Mouse (Mus musculus) spleen, adult 2 months (tissue): ENCODE measurements around the gene Sstr5. TPM values are rescaled to one million over a fixed set of nuclear protein-coding genes. Genes with fewer than 3 reads are reported as not detected.

Experiments used
- DNase-seq, 2 experiments: peaks; one replicate each; pipeline versions ENCODE4 v3.0.0 to v3.0.0-alpha.2; 2012 to 2021; ENCODE audit warnings: low spot score in 2 of 2, low read depth in 1 of 2
- H3K27ac ChIP-seq: fragments of 200-500 bp; 2 replicates; pipeline ENCODE4 v1.5.1; 2012; ENCODE audit warnings: low read length, inconsistent platforms; ENCODE audit not compliant: insufficient read depth
- H3K27me3 ChIP-seq: fragments of 200-500 bp; 2 replicates; pipeline ENCODE4 v1.6.1; 2012; ENCODE audit warnings: mild to moderate bottlenecking, moderate library complexity, low read length, inconsistent platforms; ENCODE audit not compliant: control insufficient read depth, insufficient read depth
- H3K36me3 ChIP-seq: fragments of 200-500 bp; 2 replicates; pipeline ENCODE4 v1.6.1; 2012; ENCODE audit warnings: mild to moderate bottlenecking, low read length, inconsistent platforms; ENCODE audit not compliant: control insufficient read depth, insufficient read depth
- H3K4me1 ChIP-seq: fragments of 200-500 bp; 2 replicates; pipeline ENCODE4 v1.6.1; 2011; ENCODE audit warnings: inconsistent platforms; ENCODE audit not compliant: control insufficient read depth, insufficient read depth, insufficient read length
- H3K4me3 ChIP-seq: fragments of 200-500 bp; 2 replicates; pipeline ENCODE4 v1.5.1; 2011; ENCODE audit warnings: mild to moderate bottlenecking, inconsistent platforms; ENCODE audit not compliant: insufficient read depth, insufficient read length; ENCODE audit errors: extremely low read depth
- CTCF ChIP-seq: fragments of 200-500 bp; IDR thresholded peaks from 2 replicates; pipeline ENCODE4 v1.5.1; 2011; ENCODE audit warnings: mild to moderate bottlenecking, inconsistent platforms; ENCODE audit not compliant: insufficient read depth, insufficient read length, insufficient replicate concordance; ENCODE audit errors: extremely low read depth
- POLR2A ChIP-seq: fragments of 200-500 bp; IDR thresholded peaks from 2 replicates; pipeline ENCODE4 v1.6.1; 2011; ENCODE audit warnings: low read depth, low read length, inconsistent platforms
- whole genome bisulfite sequencing: fragments of 180-500 bp; shearing (Covaris S2); methylation state at CpG from one replicate; pipeline ENCODE4 v1.1.7; 2018; 5-methylcytosine and 5-hydroxymethylcytosine counted together
- polyA plus RNA-seq: library from polyadenylated mRNA; depleted of rRNA; stranded (reverse); fragments of >200 nt; gene quantifications from 2 replicates; pipeline ENCODE4 v1.2.3, GENCODE M21; 2012

The Sstr5 gene
- polyA plus RNA-seq, 1 experiment, result not detected

GRCm38 (mm10) chr17:25464091-25464490, 33.0 kb downstream of the Sstr5 start:
- DNase-seq, result no peak
- no peak overlapping the region for H3K27ac ChIP-seq
- TF ChIP-seq POLR2A, result no peak
- TF ChIP-seq CTCF, result no peak
- 77% methylated on average over 4 of the region's 4 CpGs for WGBS
- H3K4me3 ChIP-seq, result no peak overlapping the region
- no peaks in the 10 kb centered on the region for H3K4me1 ChIP-seq
- H3K27me3 ChIP-seq, result no peaks in the 10 kb centered on the region
- H3K36me3 ChIP-seq, result no peaks in the 10 kb centered on the region

- H3K27me3 ChIP-seq, result no peaks in the 10 kb centered on the region
- DNase-seq, result no peak
- TF ChIP-seq CTCF (no peak), POLR2A (no peak)
- no peaks in the 10 kb centered on the region for H3K4me1 ChIP-seq
- H3K36me3 ChIP-seq, result no peaks in the 10 kb centered on the region
- H3K27ac ChIP-seq, result no peak overlapping the region
- WGBS, result 75% methylated on average over 4 of the region's 4 CpGs
- H3K4me3 ChIP-seq, result no peak overlapping the region
Measured at GRCm38 (mm10) chr17:25463326-25463945, 33.7 kb downstream of the Sstr5 start.

GRCm38 (mm10) chr17:25462236-25462875, 34.7 kb downstream of the Sstr5 start:
- no peak overlapping the region for H3K4me3 ChIP-seq
- H3K27ac ChIP-seq, result no peak overlapping the region
- no peaks in the 10 kb centered on the region for H3K27me3 ChIP-seq
- 34% methylated on average over 9 of the region's 9 CpGs for WGBS
- no peak for DNase-seq
- no peaks in the 10 kb centered on the region for H3K36me3 ChIP-seq
- no peak for TF ChIP-seq CTCF
- TF ChIP-seq POLR2A, result no peak
- H3K4me1 ChIP-seq, result no peaks in the 10 kb centered on the region

DNA sequence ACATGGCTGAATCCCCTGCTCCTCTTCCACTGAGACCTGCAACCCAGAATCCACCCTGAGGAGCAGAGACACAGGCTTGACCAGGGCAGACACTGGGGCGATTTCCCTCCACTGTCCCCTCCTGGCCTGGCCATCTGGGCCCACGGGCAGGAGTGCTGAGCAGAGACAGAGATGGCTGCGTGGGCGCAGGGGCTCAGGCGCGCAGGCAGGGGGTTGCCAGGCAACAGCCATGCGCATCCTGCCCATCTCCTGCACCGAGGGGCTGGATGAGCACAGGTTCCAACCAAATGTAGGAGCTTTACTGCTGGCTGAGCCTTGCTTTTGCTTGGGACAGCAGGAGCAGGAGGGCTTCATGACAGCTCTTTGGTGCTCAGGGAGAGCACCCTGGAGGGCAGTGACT, 40.5 kb downstream of the Sstr5 start:
- Histone ChIP-seq H3K36me3 (no peaks in the 10 kb centered on the region), H3K4me1 (no peaks in the 10 kb centered on the region), H3K4me3 (no peak overlapping the region), H3K27ac (no peak overlapping the region), H3K27me3 (no peaks in the 10 kb centered on the region)
- no peak for TF ChIP-seq CTCF
- DNase-seq, result no peak
- 66% methylated on average over 8 of the region's 8 CpGs for whole genome bisulfite sequencing

GRCm38 (mm10) chr17:25454272-25454671, 42.8 kb downstream of the Sstr5 start, which contains the start of gene Tekt4:
Gene Tekt4 (plus strand): TSS chr17:25454615.
- Histone ChIP-seq H3K4me1 (no peaks in the 10 kb centered on the region), H3K4me3 (no peak within 1 kb of the TSS), H3K27ac (no peak within 1 kb of the TSS), H3K27me3 (no peaks in the 10 kb centered on the region), H3K36me3 (no peaks in the 10 kb centered on the region)
- WGBS, result 50% methylated on average over 2 of the region's 2 CpGs
- no peak for TF ChIP-seq POLR2A
- no peak for TF ChIP-seq CTCF
- DNase-seq, result no peak

- TF ChIP-seq POLR2A (no peak), CTCF (no peak)
- Histone ChIP-seq H3K4me3 (no peak overlapping the region), H3K27ac (no peak overlapping the region), H3K4me1 (no peaks in the 10 kb centered on the region), H3K36me3 (no peaks in the 10 kb centered on the region), H3K27me3 (no peaks in the 10 kb centered on the region; the same call in 1 of the 2 replicates)
- WGBS, result 86% methylated on average over 5 of the region's 5 CpGs
- DNase-seq, result no peak
Measured at GRCm38 (mm10) chr17:25452246-25452965, 44.7 kb downstream of the Sstr5 start.

DNA sequence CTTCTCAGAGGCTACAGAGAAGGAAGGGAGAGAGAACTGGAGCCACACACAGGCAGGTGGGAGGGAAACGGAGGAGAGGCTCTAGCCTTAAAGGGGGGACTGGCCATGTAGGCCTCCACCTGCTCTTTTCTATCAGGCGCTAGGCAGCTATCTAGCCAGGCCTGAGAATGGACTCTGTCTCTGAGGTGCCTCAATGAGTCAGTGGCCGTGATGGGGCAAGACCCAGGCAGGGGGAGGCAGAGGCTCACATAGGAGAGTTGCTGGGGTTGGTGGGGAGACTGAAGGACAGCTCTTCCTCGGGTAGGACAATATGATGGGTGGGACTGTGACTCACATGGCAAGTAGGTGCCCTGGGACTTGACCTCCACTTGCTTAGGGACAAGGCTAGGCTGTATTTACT, 46.8 kb downstream of the Sstr5 start:
- TF ChIP-seq POLR2A (no peak), CTCF (no peak)
- no peaks in the 10 kb centered on the region; the same call in 1 of the 2 replicates for H3K27me3 ChIP-seq
- no peak for DNase-seq
- no peak overlapping the region for H3K27ac ChIP-seq
- 65% methylated on average over 4 of the region's 4 CpGs for WGBS
- H3K36me3 ChIP-seq, result no peaks in the 10 kb centered on the region
- no peaks in the 10 kb centered on the region for H3K4me1 ChIP-seq
- no peak overlapping the region for H3K4me3 ChIP-seq
